Mouse (Mus musculus) neural tube, embryonic 13.5 days (tissue): ENCODE data around the gene Pnliprp2. TPM values are rescaled to one million over a fixed set of nuclear protein-coding genes. Genes with fewer than 3 reads are reported as not detected.

Experiments
- ATAC-seq: fragments of 200-750 bp; cut with Nextera tagmentation; 2 replicates; pipeline ENCODE4 v1.8.0; 2017; ENCODE audit warnings: low read depth, mild to moderate bottlenecking, moderate TSS enrichment, moderate library complexity
- H3K27ac ChIP-seq: fragments of 300-500 bp; sonication (generic); replicated peaks from 2 replicates; pipeline ENCODE4 v1.5.1; 2015; ENCODE audit warnings: moderate library complexity, mild to moderate bottlenecking, inconsistent platforms
- H3K27me3 ChIP-seq: fragments of 300-500 bp; sonication (generic); 2 replicates; pipeline ENCODE4 v1.6.1; 2015; ENCODE audit warnings: mild to moderate bottlenecking, inconsistent platforms
- H3K36me3 ChIP-seq: fragments of 300-500 bp; sonication (generic); 2 replicates; pipeline ENCODE4 v1.6.1; 2015; ENCODE audit warnings: mild to moderate bottlenecking, inconsistent platforms
- H3K4me1 ChIP-seq: fragments of 300-500 bp; sonication (generic); replicated peaks from 2 replicates; pipeline ENCODE4 v1.6.1; 2015; ENCODE audit warnings: inconsistent platforms
- H3K4me2 ChIP-seq: fragments of 300-500 bp; sonication (generic); 2 replicates; pipeline ENCODE4 v1.6.1; 2015; ENCODE audit warnings: inconsistent platforms, mild to moderate bottlenecking, moderate library complexity
- H3K4me3 ChIP-seq: fragments of 300-500 bp; sonication (generic); 2 replicates; pipeline ENCODE4 v1.5.1; 2015; ENCODE audit warnings: mild to moderate bottlenecking, inconsistent platforms
- H3K9ac ChIP-seq: fragments of 300-500 bp; sonication (generic); 2 replicates; pipeline ENCODE4 v1.6.1; 2015; ENCODE audit warnings: moderate library complexity, mild to moderate bottlenecking, inconsistent platforms
- H3K9me3 ChIP-seq: fragments of 300-500 bp; sonication (generic); 2 replicates; pipeline ENCODE4 v1.6.1; 2016; ENCODE audit warnings: inconsistent platforms
- WGBS: fragments of 180-500 bp; shearing (Covaris S2); methylation state at CpG from one replicate; pipeline ENCODE4 v1.1.7; 2015; 5-methylcytosine and 5-hydroxymethylcytosine counted together
- polyA plus RNA-seq: library from polyadenylated mRNA; unstranded; fragments of >200 nt; fragmentation: Nextera tagmentation; extraction: Ambion mirVana; gene quantifications from 2 replicates; pipeline ENCODE4 v1.2.1, GENCODE M21; 2015

The Pnliprp2 gene
- polyA plus RNA-seq, 1 experiment from 2014 or later, result 0.15 TPM

- H3K4me3 ChIP-seq, result no peak overlapping the region
- peaks cover 37% of the 10 kb centered on the region for H3K36me3 ChIP-seq
- H3K4me2 ChIP-seq, result no peak overlapping the region
- no peak overlapping the region for H3K9ac ChIP-seq
- H3K9me3 ChIP-seq, result no peaks in the 10 kb centered on the region
- no peaks in the 10 kb centered on the region for H3K27me3 ChIP-seq
- peak; percentile 78; the same call in 1 of the 2 replicates for ATAC-seq
- H3K4me1 ChIP-seq, result peaks cover 24% of the 10 kb centered on the region
- H3K27ac ChIP-seq, result no peak overlapping the region
- 4% methylated on average over 3 of the region's 3 CpGs for WGBS
Measured at GRCm38 (mm10) chr19:58806364-58806763, 46.8 kb downstream of the Pnliprp2 start.

GRCm38 (mm10) chr19:58808864-58809263 lies 49.3 kb downstream of the Pnliprp2 start:
- H3K9me3 ChIP-seq, result no peaks in the 10 kb centered on the region
- ATAC-seq, result no peak
- peaks cover 20% of the 10 kb centered on the region for H3K36me3 ChIP-seq
- no peak overlapping the region for H3K4me3 ChIP-seq
- no peak overlapping the region for H3K9ac ChIP-seq
- no peak overlapping the region for H3K4me2 ChIP-seq
- WGBS, result 80% methylated on average over 6 of the region's 6 CpGs
- no peak overlapping the region for H3K27ac ChIP-seq
- peaks cover 24% of the 10 kb centered on the region for H3K4me1 ChIP-seq
- H3K27me3 ChIP-seq, result no peaks in the 10 kb centered on the region

- Histone ChIP-seq H3K27me3 (no peaks in the 10 kb centered on the region), H3K9me3 (no peaks in the 10 kb centered on the region), H3K4me3 (no peak overlapping the region), H3K4me1 (peaks cover 29% of the 10 kb centered on the region), H3K27ac (no peak overlapping the region), H3K36me3 (0 out of 2 replicates have a peak, but pooled peaks cover 10% of the 10 kb centered on the region), H3K9ac (no peak overlapping the region), H3K4me2 (no peak overlapping the region)
- WGBS, result 82% methylated on average over 5 of the region's 5 CpGs
- no peak for ATAC-seq
Measured at GRCm38 (mm10) chr19:58810536-58810935, 51.0 kb downstream of the Pnliprp2 start.

- WGBS, result 75% methylated on average over 13 of the region's 13 CpGs
- Histone ChIP-seq H3K4me3 (no peak overlapping the region), H3K36me3 (peaks cover 18% of the 10 kb centered on the region), H3K27ac (0 out of 2 replicates have a peak overlapping the region, but pooled peaks have one; percentile 38), H3K4me2 (no peak overlapping the region), H3K9ac (no peak overlapping the region), H3K9me3 (no peaks in the 10 kb centered on the region), H3K27me3 (no peaks in the 10 kb centered on the region), H3K4me1 (peaks cover 20% of the 10 kb centered on the region)
- ATAC-seq, result no peak
Measured at GRCm38 (mm10) chr19:58815179-58815922, 55.8 kb downstream of the Pnliprp2 start.

- Histone ChIP-seq H3K4me1 (peaks cover 20% of the 10 kb centered on the region), H3K4me3 (no peak overlapping the region), H3K9ac (no peak overlapping the region), H3K9me3 (no peaks in the 10 kb centered on the region), H3K36me3 (peaks cover 18% of the 10 kb centered on the region), H3K4me2 (no peak overlapping the region), H3K27me3 (no peaks in the 10 kb centered on the region), H3K27ac (0 out of 2 replicates have a peak overlapping the region, but pooled peaks have one; percentile 56)
- ATAC-seq, result no peak
- 60% methylated on average over 17 of the region's 17 CpGs for WGBS
Measured at GRCm38 (mm10) chr19:58816453-58817041, 57.0 kb downstream of the Pnliprp2 start.

GRCm38 (mm10) chr19:58817398-58817797 lies 57.9 kb downstream of the Pnliprp2 start:
- ATAC-seq, result no peak
- no peaks in the 10 kb centered on the region for H3K27me3 ChIP-seq
- no peaks in the 10 kb centered on the region for H3K9me3 ChIP-seq
- peaks cover 18% of the 10 kb centered on the region for H3K36me3 ChIP-seq
- 85% methylated on average over 11 of the region's 11 CpGs for WGBS
- no peak overlapping the region for H3K27ac ChIP-seq
- no peak overlapping the region for H3K9ac ChIP-seq
- peaks cover 24% of the 10 kb centered on the region for H3K4me1 ChIP-seq
- H3K4me3 ChIP-seq, result no peak overlapping the region
- no peak overlapping the region for H3K4me2 ChIP-seq

GRCm38 (mm10) chr19:58818571-58819415 lies 59.3 kb downstream of the Pnliprp2 start:
- H3K9ac ChIP-seq, result no peak overlapping the region
- no peak overlapping the region for H3K4me2 ChIP-seq
- ATAC-seq, result no peak
- H3K27me3 ChIP-seq, result no peaks in the 10 kb centered on the region
- H3K9me3 ChIP-seq, result no peaks in the 10 kb centered on the region
- H3K4me3 ChIP-seq, result no peak overlapping the region
- H3K27ac ChIP-seq, result no peak overlapping the region
- H3K36me3 ChIP-seq, result peaks cover 23% of the 10 kb centered on the region
- WGBS, result 83% methylated on average over 14 of the region's 14 CpGs
- H3K4me1 ChIP-seq, result peaks cover 37% of the 10 kb centered on the region

- ATAC-seq, result peak; percentile 44
Measured at GRCm38 (mm10) chr19:58822454-58823200, 63.1 kb downstream of the Pnliprp2 start.

GRCm38 (mm10) chr19:58823301-58823700 lies 63.8 kb downstream of the Pnliprp2 start:
- Histone ChIP-seq H3K27ac (peak overlapping the region; percentile 76), H3K4me1 (peaks cover 23% of the 10 kb centered on the region), H3K36me3 (peaks cover 45% of the 10 kb centered on the region), H3K9me3 (no peaks in the 10 kb centered on the region), H3K9ac (no peak overlapping the region), H3K4me3 (no peak overlapping the region), H3K27me3 (no peaks in the 10 kb centered on the region), H3K4me2 (no peak overlapping the region)
- WGBS, result 86% methylated on average over 3 of the region's 3 CpGs
- ATAC-seq, result no peak

More at GRCm38 (mm10) chr19:58822454-58823200, 63.1 kb downstream of the Pnliprp2 start:
- Histone ChIP-seq H3K4me1 (peaks cover 17% of the 10 kb centered on the region), H3K4me2 (no peak overlapping the region), H3K27me3 (no peaks in the 10 kb centered on the region), H3K27ac (peak overlapping the region; percentile 76), H3K4me3 (no peak overlapping the region), H3K9me3 (no peaks in the 10 kb centered on the region), H3K36me3 (peaks cover 45% of the 10 kb centered on the region), H3K9ac (0 out of 2 replicates have a peak overlapping the region, but pooled peaks have one; percentile 32)
- 35% methylated on average over 20 of the region's 20 CpGs for WGBS

- Histone ChIP-seq H3K9me3 (no peaks in the 10 kb centered on the region), H3K36me3 (peaks cover 36% of the 10 kb centered on the region), H3K4me2 (no peak overlapping the region), H3K27ac (no peak overlapping the region), H3K4me3 (no peak overlapping the region), H3K4me1 (peaks cover 34% of the 10 kb centered on the region), H3K27me3 (no peaks in the 10 kb centered on the region), H3K9ac (no peak overlapping the region)
- no peak for ATAC-seq
- 88% methylated on average over 1 of the region's 1 CpGs for WGBS
Measured at GRCm38 (mm10) chr19:58824316-58824715, 64.8 kb downstream of the Pnliprp2 start.
